Comparison of ENCODE assay signal across 8 mouse cellular contexts in the genomic region with DNA sequence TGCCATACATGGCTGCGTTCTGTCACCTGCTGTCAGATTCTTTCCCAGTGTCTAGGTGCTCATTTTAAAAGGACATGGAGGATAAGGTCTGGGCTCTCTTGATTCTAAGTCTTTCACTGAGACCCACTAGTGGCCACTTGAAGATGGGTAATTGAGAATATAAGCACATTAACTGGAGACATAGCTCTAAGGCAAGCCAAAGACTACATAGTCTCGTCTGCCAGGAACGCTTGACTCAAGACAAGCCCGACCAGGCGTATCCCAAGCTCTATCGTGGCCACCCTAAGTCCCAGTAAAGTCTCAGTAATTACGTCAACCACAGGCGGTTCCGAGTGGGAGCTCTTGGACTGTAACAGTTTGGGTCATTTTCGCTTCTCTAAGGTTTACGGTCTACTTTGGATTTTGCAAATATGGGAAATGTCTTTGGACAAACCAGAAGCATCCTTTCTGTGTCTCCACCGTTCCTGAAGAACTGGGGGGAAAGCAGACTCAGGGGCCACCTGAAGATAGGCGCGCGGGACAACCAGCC. TPM values are rescaled to one million over a fixed set of nuclear protein-coding genes. Genes with fewer than 3 reads are reported as not detected.
DNase-seq lines count a peak whose midpoint lies in the region; ATAC-seq lines count a peak whose summit lies in the region.

No protein-coding gene starts in this region.

- 11% methylated on average over 15 of the region's 15 CpGs for WGBS in neural tube, embryonic 11.5 days
- WGBS in heart, embryonic 11.5 days (ENCODE audit: insufficient replicate concordance), result 8% methylated on average over 15 of the region's 15 CpGs
- 8% methylated on average over 15 of the region's 15 CpGs for WGBS in midbrain, embryonic 14.5 days

- H3K4me3 ChIP-seq in neural tube, embryonic 11.5 days (ENCODE audit: low read depth, low read length), result peak overlapping the region; percentile 70
- peak overlapping the region; percentile 72 for H3K4me3 ChIP-seq in heart, embryonic 11.5 days (ENCODE audit: low read depth, low read length)
- peak overlapping the region; percentile 66 for H3K4me3 ChIP-seq in midbrain, embryonic 14.5 days (replicated peaks; ENCODE audit: low read depth, low read length)

- no peaks in the 10 kb centered on the region for H3K9me3 ChIP-seq in neural tube, embryonic 11.5 days (ENCODE audit: control insufficient read depth, low read length)
- no peaks in the 10 kb centered on the region for H3K9me3 ChIP-seq in heart, embryonic 11.5 days (replicated peaks; ENCODE audit: control insufficient read depth, low read length)
- H3K9me3 ChIP-seq in midbrain, embryonic 14.5 days (ENCODE audit: control insufficient read depth, low read length), result no peaks in the 10 kb centered on the region

- no peaks in the 10 kb centered on the region for H3K27me3 ChIP-seq in neural tube, embryonic 11.5 days (ENCODE audit: control insufficient read depth, insufficient read depth, low read length)
- H3K27me3 ChIP-seq in heart, embryonic 11.5 days (ENCODE audit: control insufficient read depth, insufficient read depth, low read length), result no peaks in the 10 kb centered on the region
- H3K27me3 ChIP-seq in midbrain, embryonic 14.5 days (ENCODE audit: control insufficient read depth, insufficient read depth, low read length), result no peaks in the 10 kb centered on the region

- H3K9ac ChIP-seq in neural tube, embryonic 11.5 days (ENCODE audit: low read length), result peak overlapping the region; percentile 87
- peak overlapping the region; percentile 77 for H3K9ac ChIP-seq in heart, embryonic 11.5 days (ENCODE audit: low read depth, low read length)
- peak overlapping the region; percentile 83 for H3K9ac ChIP-seq in midbrain, embryonic 14.5 days (replicated peaks; ENCODE audit: low read length)

- H3K4me2 ChIP-seq in neural tube, embryonic 11.5 days (ENCODE audit: low read depth), result peak overlapping the region; percentile 79
- peak overlapping the region; percentile 87 for H3K4me2 ChIP-seq in heart, embryonic 11.5 days
- H3K4me2 ChIP-seq in midbrain, embryonic 14.5 days (ENCODE audit: low read length), result peak overlapping the region; percentile 73

- no peak for ATAC-seq in neural tube, embryonic 11.5 days (ENCODE audit: insufficient read depth, low FRiP score, low TSS enrichment)
- peak; percentile 37; the same call in 1 of the 2 replicates for ATAC-seq in heart, embryonic 11.5 days (replicated peaks; ENCODE audit: insufficient number of reproducible peaks, low FRiP score, low TSS enrichment)
- 0 out of 2 replicates have a peak, but pooled peaks have one; percentile 0 for ATAC-seq in midbrain, embryonic 14.5 days (ENCODE audit: low FRiP score, low TSS enrichment)
- no peak for ATAC-seq in inflammation-experienced regulatory T-cells, adult 6 months

- H3K36me3 ChIP-seq in neural tube, embryonic 11.5 days (ENCODE audit: control insufficient read depth, insufficient read depth, low read length), result no peaks in the 10 kb centered on the region
- no peaks in the 10 kb centered on the region for H3K36me3 ChIP-seq in heart, embryonic 11.5 days (ENCODE audit: control insufficient read depth, insufficient read depth, low read length)
- no peaks in the 10 kb centered on the region for H3K36me3 ChIP-seq in midbrain, embryonic 14.5 days (ENCODE audit: control insufficient read depth, insufficient read depth, low read length)

- no peak for DNase-seq in neural tube, embryonic 11.5 days (ENCODE audit: low spot score)
- DNase-seq in neural tube, embryonic 10.5 days (ENCODE audit: extremely low spot score, low spot score), result no peak
- peak; percentile 36 for DNase-seq in cerebellum, adult 9-10 months
- DNase-seq in kidney, postnatal 4 days, result peak; percentile 33 to 51
- DNase-seq in midbrain, embryonic 14.5 days, result peak; percentile 61
- no peak for DNase-seq in spleen, postnatal 4 days (ENCODE audit: low spot score in 2 of 2)

- peaks cover 3% of the 10 kb centered on the region; the same call in 1 of the 2 replicates for H3K4me1 ChIP-seq in neural tube, embryonic 11.5 days (ENCODE audit: control insufficient read depth, insufficient read depth, low read length)
- no peaks in the 10 kb centered on the region; the same call in 1 of the 2 replicates for H3K4me1 ChIP-seq in heart, embryonic 11.5 days (ENCODE audit: control insufficient read depth, insufficient read depth, low read length)
- H3K4me1 ChIP-seq in midbrain, embryonic 14.5 days (ENCODE audit: control insufficient read depth, insufficient read depth, low read length), result peaks cover 30% of the 10 kb centered on the region

- no peak overlapping the region for H3K27ac ChIP-seq in neural tube, embryonic 11.5 days (ENCODE audit: low read depth, low read length)
- H3K27ac ChIP-seq in heart, embryonic 11.5 days (ENCODE audit: low read depth, low read length), result peak overlapping the region; percentile 64; the same call in 1 of the 2 replicates
- peak overlapping the region; percentile 85 for H3K27ac ChIP-seq in midbrain, embryonic 14.5 days (replicated peaks; ENCODE audit: low read depth, low read length)

RNA-seq across cellular contexts. Expression of a gene that starts 0.9 kb away (rescaled TPM):
- polyA plus RNA-seq in neural tube, embryonic 11.5 days (2014; fragmentation: Nextera tagmentation; extraction: Ambion mirVana), result 16.8 and 18.2 TPM in 2 replicates
- 6.7 and 7.9 TPM in 2 replicates for polyA plus RNA-seq in heart, embryonic 11.5 days (2014; fragmentation: Nextera tagmentation; extraction: Ambion mirVana)
- polyA plus RNA-seq in midbrain, embryonic 14.5 days (2014; fragmentation: Nextera tagmentation; extraction: Ambion mirVana), result 19.6 and 24.5 TPM in 2 replicates
- polyA plus RNA-seq in inflammation-experienced regulatory T-cells, adult 6 months (2017; shearing (Covaris generic)), result 1 to 10 TPM in 2 of 3 experiments, under 1 TPM in 1; 0.82 to 4.4 (median 2.2) TPM

RNA-seq across cellular contexts. Expression of a gene that starts 53.7 kb away (rescaled TPM):
- polyA plus RNA-seq in neural tube, embryonic 11.5 days (2014; fragmentation: Nextera tagmentation; extraction: Ambion mirVana), result not detected in 2 replicates
- not detected in 2 replicates for polyA plus RNA-seq in heart, embryonic 11.5 days (2014; fragmentation: Nextera tagmentation; extraction: Ambion mirVana)
- polyA plus RNA-seq in midbrain, embryonic 14.5 days (2014; fragmentation: Nextera tagmentation; extraction: Ambion mirVana), result not detected in 2 replicates
- polyA plus RNA-seq in inflammation-experienced regulatory T-cells, adult 6 months (2017; shearing (Covaris generic)), result not detected

Comparison
In these comparisons a context has a peak if more than half of its experiments do, and no peak if none do; other contexts are left out.
1. ATAC-seq: peak in heart, embryonic 11.5 days (single experiment) and midbrain, embryonic 14.5 days (single experiment); none in neural tube, embryonic 11.5 days (single experiment) and inflammation-experienced regulatory T-cells, adult 6 months (single experiment).
2. DNase-seq: peak in cerebellum, adult 9-10 months (single experiment), kidney, postnatal 4 days (2 of 2) and midbrain, embryonic 14.5 days (single experiment); none in neural tube, embryonic 11.5 days (single experiment), neural tube, embryonic 10.5 days (single experiment) and spleen, postnatal 4 days (0 of 2).
3. Peak in every context shown above with its lines, with median percentiles within 50 percentile points of each other: H3K4me2 ChIP-seq, H3K4me3 ChIP-seq and H3K9ac ChIP-seq.